Mouse (Mus musculus): ENCODE data around the gene Fignl2. TPM values are rescaled to one million over a fixed set of nuclear protein-coding genes. Genes with fewer than 3 reads are reported as not detected.

Gene Fignl2
- polyA plus RNA-seq, 1 experiment, result 0.86 TPM

GRCm38 (mm10) chr15:101086451-101086850 is 8.1 kb upstream of the Fignl2 start:
- no peak overlapping the region for H3K4me3 ChIP-seq (ENCODE audit: control insufficient read depth, insufficient read depth, low read length)
- DNase-seq, result no peak
- no peaks in the 10 kb centered on the region for H3K4me1 ChIP-seq (replicated peaks; ENCODE audit: control insufficient read depth, insufficient read depth, low read length)
- H3K36me3 ChIP-seq (ENCODE audit: control insufficient read depth, insufficient read depth, low read length), result no peaks in the 10 kb centered on the region
- H3K27me3 ChIP-seq (ENCODE audit: control insufficient read depth, insufficient read depth, low read length), result no peaks in the 10 kb centered on the region
- no peak overlapping the region for H3K27ac ChIP-seq (ENCODE audit: control insufficient read depth, insufficient read depth, low read length)
- WGBS, result 89% methylated on average over 9 of the region's 9 CpGs
- TF ChIP-seq POLR2A (IDR thresholded peaks at IDR 0.05; ENCODE audit: control insufficient read depth, extremely low read depth, insufficient read depth, low read length, poor library complexity) (no peak), CTCF (IDR thresholded peaks at IDR 0.05; ENCODE audit: borderline replicate concordance, control insufficient read depth, extremely low read depth, insufficient read depth, low read length, poor library complexity) (no peak)

DNA sequence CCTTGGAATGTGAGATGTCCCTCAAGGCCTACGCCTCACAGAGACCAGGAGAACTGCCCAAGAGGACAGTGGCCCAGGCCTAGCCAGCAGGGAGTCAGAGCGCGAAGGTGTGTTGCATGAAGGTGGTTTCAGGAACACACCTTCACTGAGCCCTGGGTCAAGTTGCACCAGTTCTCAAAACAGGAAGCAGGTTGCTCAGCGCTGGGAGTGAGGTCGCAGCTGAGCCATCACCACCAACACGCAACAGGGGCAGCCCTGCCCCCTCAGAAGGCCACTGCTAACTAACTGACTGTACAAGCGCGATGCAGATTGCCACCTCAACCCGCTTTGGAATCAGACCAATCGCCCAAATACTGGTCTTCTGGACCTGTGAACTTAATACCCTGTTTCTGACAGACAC is 6.1 kb upstream of the Fignl2 start:
- Histone ChIP-seq H3K4me3 (ENCODE audit: control insufficient read depth, insufficient read depth, low read length) (no peak overlapping the region), H3K36me3 (ENCODE audit: control insufficient read depth, insufficient read depth, low read length) (no peaks in the 10 kb centered on the region), H3K27ac (ENCODE audit: control insufficient read depth, insufficient read depth, low read length) (no peak overlapping the region), H3K4me1 (replicated peaks; ENCODE audit: control insufficient read depth, insufficient read depth, low read length) (no peaks in the 10 kb centered on the region), H3K27me3 (ENCODE audit: control insufficient read depth, insufficient read depth, low read length) (peaks cover 4% of the 10 kb centered on the region)
- DNase-seq, result no peak
- 34% methylated on average over 10 of the region's 10 CpGs for WGBS
- TF ChIP-seq CTCF (IDR thresholded peaks at IDR 0.05; ENCODE audit: borderline replicate concordance, control insufficient read depth, extremely low read depth, insufficient read depth, low read length, poor library complexity) (no peak), POLR2A (IDR thresholded peaks at IDR 0.05; ENCODE audit: control insufficient read depth, extremely low read depth, insufficient read depth, low read length, poor library complexity) (no peak)

DNA sequence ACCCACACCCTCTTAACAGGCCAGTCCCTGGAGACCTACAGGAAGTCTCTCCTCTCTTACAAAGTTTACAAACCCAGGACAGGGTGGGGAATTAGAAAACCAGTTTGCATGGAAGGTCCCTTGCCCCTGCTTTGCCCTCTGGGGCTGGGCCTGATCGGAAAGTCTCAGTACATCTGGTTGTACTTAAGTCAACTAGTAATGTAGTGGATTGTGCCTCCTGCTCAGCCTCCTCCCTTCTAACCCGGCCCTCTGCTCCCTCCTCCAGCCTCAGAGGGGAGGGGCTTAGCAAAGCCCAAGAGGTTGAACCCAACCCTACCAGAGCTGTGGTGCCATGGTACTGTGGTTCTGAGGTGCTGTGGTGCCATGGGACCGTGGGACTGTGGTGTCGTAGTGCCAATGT is 3.9 kb upstream of the Fignl2 start:
- Histone ChIP-seq H3K27me3 (ENCODE audit: control insufficient read depth, insufficient read depth, low read length) (peaks cover 10% of the 10 kb centered on the region), H3K4me1 (replicated peaks; ENCODE audit: control insufficient read depth, insufficient read depth, low read length) (no peaks in the 10 kb centered on the region), H3K4me3 (ENCODE audit: control insufficient read depth, insufficient read depth, low read length) (no peak overlapping the region), H3K36me3 (ENCODE audit: control insufficient read depth, insufficient read depth, low read length) (no peaks in the 10 kb centered on the region), H3K27ac (ENCODE audit: control insufficient read depth, insufficient read depth, low read length) (no peak overlapping the region)
- WGBS, result 84% methylated on average over 4 of the region's 4 CpGs
- DNase-seq, result no peak
- TF ChIP-seq POLR2A (IDR thresholded peaks at IDR 0.05; ENCODE audit: control insufficient read depth, extremely low read depth, insufficient read depth, low read length, poor library complexity), result no peak
- no peak for TF ChIP-seq CTCF (IDR thresholded peaks at IDR 0.05; ENCODE audit: borderline replicate concordance, control insufficient read depth, extremely low read depth, insufficient read depth, low read length, poor library complexity)

DNA sequence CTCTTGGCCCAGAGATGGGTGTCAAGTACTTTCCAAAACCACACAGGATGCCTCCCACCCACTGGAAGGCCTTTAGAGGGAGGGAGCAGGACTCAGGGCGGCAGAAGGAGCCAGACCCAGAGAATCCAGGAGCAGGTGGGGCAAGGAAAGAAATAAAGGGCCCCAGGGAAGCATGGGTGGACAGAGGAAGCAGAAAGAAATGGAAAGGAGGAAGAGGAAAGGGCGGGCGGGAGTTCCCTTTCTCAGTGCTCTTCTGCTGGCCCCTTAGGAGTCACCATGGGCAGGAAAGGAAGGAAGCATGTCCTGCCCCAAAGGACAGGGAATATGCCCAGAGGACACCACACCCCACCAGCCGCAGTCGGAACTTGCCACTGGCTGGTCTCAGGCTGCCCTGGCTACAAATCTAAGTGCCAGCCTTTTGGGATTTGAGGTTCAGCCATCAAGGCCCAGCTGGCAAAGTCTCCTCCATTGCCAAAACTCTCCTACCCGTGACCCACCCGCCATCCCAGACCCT is 2.7 kb upstream of the Fignl2 start:
- no peak for DNase-seq
- TF ChIP-seq POLR2A (IDR thresholded peaks at IDR 0.05; ENCODE audit: control insufficient read depth, extremely low read depth, insufficient read depth, low read length, poor library complexity) (no peak), CTCF (IDR thresholded peaks at IDR 0.05; ENCODE audit: borderline replicate concordance, control insufficient read depth, extremely low read depth, insufficient read depth, low read length, poor library complexity) (no peak)
- WGBS, result 84% methylated on average over 7 of the region's 7 CpGs
- peaks cover 14% of the 10 kb centered on the region for H3K27me3 ChIP-seq (ENCODE audit: control insufficient read depth, insufficient read depth, low read length)
- no peak overlapping the region for H3K27ac ChIP-seq (ENCODE audit: control insufficient read depth, insufficient read depth, low read length)
- H3K4me3 ChIP-seq (ENCODE audit: control insufficient read depth, insufficient read depth, low read length), result no peak overlapping the region
- H3K36me3 ChIP-seq (ENCODE audit: control insufficient read depth, insufficient read depth, low read length), result no peaks in the 10 kb centered on the region
- no peaks in the 10 kb centered on the region for H3K4me1 ChIP-seq (replicated peaks; ENCODE audit: control insufficient read depth, insufficient read depth, low read length)

DNA sequence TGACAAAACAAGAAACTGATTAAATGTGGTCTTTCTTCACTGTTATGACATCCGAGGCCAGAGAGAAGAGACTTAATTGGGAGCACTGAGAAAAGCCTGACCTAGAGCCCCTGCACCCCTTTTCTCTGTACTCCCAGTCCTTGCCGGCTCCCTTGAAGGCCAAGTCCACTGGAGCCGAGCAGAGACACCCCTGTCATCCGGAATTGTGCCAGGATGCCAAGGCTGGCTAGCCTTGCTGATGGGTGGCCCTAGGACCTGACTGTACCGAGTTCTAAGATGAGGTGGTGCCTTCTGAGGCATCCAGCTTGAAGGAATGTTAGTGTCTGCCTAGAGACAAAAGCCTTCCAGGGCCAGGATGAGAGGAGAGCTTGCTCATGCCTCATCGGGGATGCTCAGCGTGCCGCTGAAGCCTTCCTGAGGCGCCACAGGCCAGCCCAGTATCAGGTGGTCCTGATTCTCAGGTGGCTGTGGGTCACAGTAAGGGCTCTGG is 1.7 kb upstream of the Fignl2 start:
- TF ChIP-seq CTCF (IDR thresholded peaks at IDR 0.05; ENCODE audit: borderline replicate concordance, control insufficient read depth, extremely low read depth, insufficient read depth, low read length, poor library complexity) (no peak), POLR2A (IDR thresholded peaks at IDR 0.05; ENCODE audit: control insufficient read depth, extremely low read depth, insufficient read depth, low read length, poor library complexity) (no peak)
- Histone ChIP-seq H3K27me3 (ENCODE audit: control insufficient read depth, insufficient read depth, low read length) (peaks cover 14% of the 10 kb centered on the region), H3K36me3 (ENCODE audit: control insufficient read depth, insufficient read depth, low read length) (no peaks in the 10 kb centered on the region), H3K4me1 (replicated peaks; ENCODE audit: control insufficient read depth, insufficient read depth, low read length) (no peaks in the 10 kb centered on the region), H3K27ac (ENCODE audit: control insufficient read depth, insufficient read depth, low read length) (no peak overlapping the region), H3K4me3 (ENCODE audit: control insufficient read depth, insufficient read depth, low read length) (no peak overlapping the region)
- 92% methylated on average over 9 of the region's 9 CpGs for WGBS
- no peak for DNase-seq

DNA sequence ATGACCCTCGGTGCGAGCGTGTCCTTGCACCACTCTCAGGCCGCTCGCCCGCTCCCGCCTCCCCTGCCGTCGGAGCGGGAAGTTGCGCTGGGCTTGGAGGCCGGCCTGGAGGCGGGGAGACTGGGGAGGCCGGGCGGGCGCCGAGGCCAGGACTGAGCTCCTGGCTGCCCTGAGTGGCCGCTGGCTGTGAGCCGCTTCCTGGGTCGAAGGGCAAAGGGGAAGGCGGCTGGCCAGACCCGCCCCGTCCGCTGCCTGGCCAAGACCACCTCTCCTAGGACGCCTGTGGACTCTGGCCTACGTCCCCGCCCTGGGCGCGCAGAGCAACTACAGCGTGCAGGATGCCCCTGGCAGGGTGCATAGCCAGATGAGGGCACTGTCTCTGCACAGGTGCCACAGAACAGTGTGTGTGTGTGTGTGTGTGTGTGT is 377 bp upstream of the Fignl2 start:
- Histone ChIP-seq H3K36me3 (ENCODE audit: control insufficient read depth, insufficient read depth, low read length) (no peaks in the 10 kb centered on the region), H3K4me3 (ENCODE audit: control insufficient read depth, insufficient read depth, low read length) (peak overlapping the region; percentile 38), H3K27ac (ENCODE audit: control insufficient read depth, insufficient read depth, low read length) (no peak overlapping the region), H3K27me3 (ENCODE audit: control insufficient read depth, insufficient read depth, low read length) (peaks cover 14% of the 10 kb centered on the region), H3K4me1 (replicated peaks; ENCODE audit: control insufficient read depth, insufficient read depth, low read length) (no peaks in the 10 kb centered on the region)
- no peak for DNase-seq
- TF ChIP-seq CTCF (IDR thresholded peaks at IDR 0.05; ENCODE audit: borderline replicate concordance, control insufficient read depth, extremely low read depth, insufficient read depth, low read length, poor library complexity) (no peak), POLR2A (IDR thresholded peaks at IDR 0.05; ENCODE audit: control insufficient read depth, extremely low read depth, insufficient read depth, low read length, poor library complexity) (no peak)
- 10% methylated on average over 30 of the region's 30 CpGs for WGBS
